Mouse (Mus musculus) ES-Bruce4 (cell line): ENCODE data around the gene Gldn.

Source experiments
- EP300 ChIP-seq: IDR thresholded peaks from 2 replicates; pipeline ENCODE4 v1.6.1; 2011; ENCODE audit warnings: low read depth, low read length; ENCODE audit not compliant: insufficient read depth
- POLR2A ChIP-seq: IDR thresholded peaks from one replicate; pipeline ENCODE4 v1.8.1; 2011; ENCODE audit warnings: low read length; ENCODE audit not compliant: insufficient read depth

- TF ChIP-seq EP300 (no peak), POLR2A (no peak)
Observed at GRCm38 (mm10) chr9:54244869-54245665, 41.2 kb upstream of the Gldn start.
